Mouse (Mus musculus): ENCODE data around the gene Rab44.

GRCm38 (mm10) chr17:29147773-29148172, 33.8 kb downstream of the Rab44 start:
- TF ChIP-seq CTCF (IDR thresholded peaks at IDR 0.05; ENCODE audit: low read depth) (no peak), EP300 (IDR thresholded peaks at IDR 0.05; ENCODE audit: low read depth) (no peak)
